Mouse (Mus musculus): ENCODE data around the gene Ocel1. TPM values are rescaled to one million over a fixed set of nuclear protein-coding genes. Genes with fewer than 3 reads are reported as not detected.

Ocel1 gene
- polyA plus RNA-seq, 1 experiment = 12.5 TPM

GRCm38 (mm10) chr8:71351520-71351919, 19.6 kb upstream of the Ocel1 start:
- no peaks in the 10 kb centered on the region for H3K36me3 ChIP-seq (ENCODE audit: control insufficient read depth, insufficient read depth, low read length)
- 95% methylated on average over 1 of the region's 1 CpGs for WGBS
- H3K4me3 ChIP-seq (ENCODE audit: insufficient read depth, low read depth, low read length) = no peak overlapping the region
- no peak for TF ChIP-seq POLR2A (IDR thresholded peaks at IDR 0.05; ENCODE audit: low read depth, low read length)
- no peak for TF ChIP-seq CTCF (conservative IDR thresholded peaks at IDR 0.05; ENCODE audit: insufficient read depth, insufficient read length, low read depth, low read length)
- H3K27ac ChIP-seq (ENCODE audit: insufficient read depth, low read depth, low read length) = no peak overlapping the region
- no peaks in the 10 kb centered on the region for H3K4me1 ChIP-seq (ENCODE audit: control insufficient read depth, insufficient read depth, low read length)
- no peak for DNase-seq
- H3K27me3 ChIP-seq (replicated peaks; ENCODE audit: control insufficient read depth, insufficient read depth, low read length) = no peaks in the 10 kb centered on the region

GRCm38 (mm10) chr8:71358026-71358425, 13.1 kb upstream of the Ocel1 start:
- H3K27me3 ChIP-seq (replicated peaks; ENCODE audit: control insufficient read depth, insufficient read depth, low read length) = no peaks in the 10 kb centered on the region
- TF ChIP-seq CTCF (conservative IDR thresholded peaks at IDR 0.05; ENCODE audit: insufficient read depth, insufficient read length, low read depth, low read length) = no peak
- no peak for TF ChIP-seq POLR2A (IDR thresholded peaks at IDR 0.05; ENCODE audit: low read depth, low read length)
- WGBS = 86% methylated on average over 3 of the region's 3 CpGs
- no peaks in the 10 kb centered on the region for H3K36me3 ChIP-seq (ENCODE audit: control insufficient read depth, insufficient read depth, low read length)
- H3K27ac ChIP-seq (ENCODE audit: insufficient read depth, low read depth, low read length) = no peak overlapping the region
- no peak for DNase-seq
- H3K4me3 ChIP-seq (ENCODE audit: insufficient read depth, low read depth, low read length) = no peak overlapping the region
- H3K4me1 ChIP-seq (ENCODE audit: control insufficient read depth, insufficient read depth, low read length) = no peaks in the 10 kb centered on the region

- Histone ChIP-seq H3K36me3 (ENCODE audit: control insufficient read depth, insufficient read depth, low read length) (no peaks in the 10 kb centered on the region), H3K4me3 (ENCODE audit: insufficient read depth, low read depth, low read length) (peak within 1 kb of the TSS; percentile 76), H3K27ac (ENCODE audit: insufficient read depth, low read depth, low read length) (peak within 1 kb of the TSS; percentile 94), H3K4me1 (ENCODE audit: control insufficient read depth, insufficient read depth, low read length) (no peaks in the 10 kb centered on the region; the same call in 1 of the 2 replicates), H3K27me3 (replicated peaks; ENCODE audit: control insufficient read depth, insufficient read depth, low read length) (no peaks in the 10 kb centered on the region)
- DNase-seq = peak; percentile 97
- TF ChIP-seq CTCF (conservative IDR thresholded peaks at IDR 0.05; ENCODE audit: insufficient read depth, insufficient read length, low read depth, low read length) (no peak), POLR2A (IDR thresholded peaks at IDR 0.05; ENCODE audit: low read depth, low read length) (peak; percentile 65)
- under 1% methylated on average over 56 of the region's 56 CpGs for WGBS
Observed at GRCm38 (mm10) chr8:71366771-71367528, 4.1 kb upstream of the Ocel1 start, which contains the start of gene Use1. Use1 (plus strand) TSS chr8:71366848.

- no peak for TF ChIP-seq POLR2A (IDR thresholded peaks at IDR 0.05; ENCODE audit: low read depth, low read length)
- TF ChIP-seq CTCF (conservative IDR thresholded peaks at IDR 0.05; ENCODE audit: insufficient read depth, insufficient read length, low read depth, low read length) = no peak
- 17% methylated on average over 17 of the region's 17 CpGs for WGBS
- H3K4me3 ChIP-seq (ENCODE audit: insufficient read depth, low read depth, low read length) = peak overlapping the region; percentile 76
- H3K36me3 ChIP-seq (ENCODE audit: control insufficient read depth, insufficient read depth, low read length) = no peaks in the 10 kb centered on the region; the same call in 1 of the 2 replicates
- H3K27ac ChIP-seq (ENCODE audit: insufficient read depth, low read depth, low read length) = peak overlapping the region; percentile 94
- no peak for DNase-seq
- H3K4me1 ChIP-seq (ENCODE audit: control insufficient read depth, insufficient read depth, low read length) = no peaks in the 10 kb centered on the region; the same call in 1 of the 2 replicates
- H3K27me3 ChIP-seq (replicated peaks; ENCODE audit: control insufficient read depth, insufficient read depth, low read length) = no peaks in the 10 kb centered on the region
Observed at GRCm38 (mm10) chr8:71367529-71368176, 3.4 kb upstream of the Ocel1 start.

- Histone ChIP-seq H3K4me1 (ENCODE audit: control insufficient read depth, insufficient read depth, low read length) (no peaks in the 10 kb centered on the region; the same call in 1 of the 2 replicates), H3K27me3 (replicated peaks; ENCODE audit: control insufficient read depth, insufficient read depth, low read length) (no peaks in the 10 kb centered on the region), H3K27ac (ENCODE audit: insufficient read depth, low read depth, low read length) (no peak overlapping the region), H3K36me3 (ENCODE audit: control insufficient read depth, insufficient read depth, low read length) (no peaks in the 10 kb centered on the region; the same call in 1 of the 2 replicates), H3K4me3 (ENCODE audit: insufficient read depth, low read depth, low read length) (no peak overlapping the region)
- TF ChIP-seq CTCF (conservative IDR thresholded peaks at IDR 0.05; ENCODE audit: insufficient read depth, insufficient read length, low read depth, low read length) (no peak), POLR2A (IDR thresholded peaks at IDR 0.05; ENCODE audit: low read depth, low read length) (no peak)
- no peak for DNase-seq
Observed at GRCm38 (mm10) chr8:71368366-71368765, 2.7 kb upstream of the Ocel1 start.

GRCm38 (mm10) chr8:71369040-71369718, 1.9 kb upstream of the Ocel1 start:
- DNase-seq = no peak
- Histone ChIP-seq H3K27me3 (replicated peaks; ENCODE audit: control insufficient read depth, insufficient read depth, low read length) (no peaks in the 10 kb centered on the region), H3K36me3 (ENCODE audit: control insufficient read depth, insufficient read depth, low read length) (no peaks in the 10 kb centered on the region; the same call in 1 of the 2 replicates), H3K27ac (ENCODE audit: insufficient read depth, low read depth, low read length) (no peak overlapping the region), H3K4me1 (ENCODE audit: control insufficient read depth, insufficient read depth, low read length) (no peaks in the 10 kb centered on the region; the same call in 1 of the 2 replicates), H3K4me3 (ENCODE audit: insufficient read depth, low read depth, low read length) (no peak overlapping the region)
- no peak for TF ChIP-seq POLR2A (IDR thresholded peaks at IDR 0.05; ENCODE audit: low read depth, low read length)
- no peak for TF ChIP-seq CTCF (conservative IDR thresholded peaks at IDR 0.05; ENCODE audit: insufficient read depth, insufficient read length, low read depth, low read length)
- WGBS = 95% methylated on average over 10 of the region's 10 CpGs

All from kidney, adult 2 months (tissue).